Mouse (Mus musculus) cerebellum, adult 9-11 months (tissue): ENCODE measurements at regions not wholly inside any gene's neighbourhood (a gene's known extent, or its start where the extent isn't known, plus 50 kb on each side); places are given as distances from the start of the nearest gene placed in this dataset.

Source experiments
- DNase-seq: peaks from one replicate; pipeline ENCODE4 v3.0.0; 2022

DNA sequence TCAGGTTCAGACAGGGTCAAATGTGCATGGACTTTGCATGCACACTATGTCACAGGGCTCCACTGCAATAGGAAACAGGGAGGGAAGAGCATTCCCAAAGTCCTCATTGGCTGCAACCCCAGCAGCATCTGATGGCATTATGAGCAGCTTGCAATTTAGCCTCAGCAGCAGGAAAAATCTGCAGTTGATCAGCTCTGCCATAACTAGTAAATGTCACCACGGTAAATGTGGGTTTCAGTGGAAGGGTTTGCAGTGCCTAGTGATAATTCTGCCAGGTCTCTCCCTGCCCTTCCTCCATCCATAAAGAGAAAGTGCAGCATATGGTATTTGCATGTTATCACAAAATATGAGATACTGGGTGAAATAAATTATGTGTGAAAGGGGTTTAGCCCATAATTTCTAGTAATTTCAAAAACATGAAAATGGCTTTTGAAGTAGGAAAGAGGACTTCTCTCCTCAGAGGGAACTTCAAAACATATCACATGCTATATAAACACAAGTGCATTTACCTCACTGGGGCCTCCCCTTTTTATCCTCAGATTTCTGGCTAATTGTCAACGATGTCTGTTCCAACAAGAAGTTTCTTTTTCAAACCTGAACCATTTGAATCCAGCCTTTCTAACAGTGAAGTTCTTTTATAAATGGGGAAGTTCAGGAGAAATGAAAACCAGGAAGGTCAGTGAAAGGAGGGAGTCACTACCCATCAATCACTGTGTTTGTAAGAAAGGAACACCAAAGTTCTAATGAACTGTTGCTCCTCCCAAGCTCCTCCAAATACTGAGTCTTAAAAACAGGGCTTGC, 303.5 kb downstream of the Meis1 start:
- peak; percentile 50 for DNase-seq

DNA sequence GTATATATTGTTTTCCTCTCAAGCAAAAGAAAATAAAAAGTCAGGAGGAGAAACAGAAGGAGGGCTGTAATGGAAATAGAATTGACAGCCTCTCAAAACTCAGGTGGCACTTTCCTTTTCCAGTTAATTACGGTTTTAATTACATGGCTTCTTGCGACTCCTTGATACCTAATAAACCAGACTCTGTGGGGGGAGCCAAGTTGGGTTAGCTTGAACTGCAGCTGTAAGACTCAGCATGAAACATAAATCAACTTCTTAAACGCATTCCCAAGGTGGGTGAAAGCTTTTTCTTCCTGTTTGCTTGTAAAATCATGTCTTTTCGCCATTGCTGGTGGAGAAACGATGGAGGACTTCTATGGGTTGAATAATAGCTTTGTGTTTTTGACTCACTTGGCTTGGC, 304.4 kb downstream of the Meis1 start:
- DNase-seq: peak; percentile 11

DNA sequence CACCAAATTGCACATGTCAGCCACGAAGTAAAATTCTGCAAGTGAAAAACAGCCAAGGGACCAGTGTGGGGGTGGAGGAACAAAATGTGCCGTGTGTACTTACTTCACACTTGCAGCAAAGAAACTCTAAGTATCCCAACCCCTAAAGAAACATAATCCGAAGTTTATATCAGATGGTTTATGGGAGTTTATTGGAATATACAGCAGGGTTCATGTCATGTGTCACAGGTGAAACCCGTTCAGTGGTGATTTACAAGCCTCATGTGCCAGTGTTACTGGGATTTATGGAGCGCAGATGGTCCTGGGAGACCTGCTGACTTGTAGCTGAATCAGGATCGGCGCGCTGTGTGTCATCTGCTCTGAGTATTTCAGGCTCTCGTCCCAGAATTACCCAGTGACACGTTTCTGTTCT, 306.1 kb downstream of the Meis1 start:
- peak; percentile 91 for DNase-seq

DNA sequence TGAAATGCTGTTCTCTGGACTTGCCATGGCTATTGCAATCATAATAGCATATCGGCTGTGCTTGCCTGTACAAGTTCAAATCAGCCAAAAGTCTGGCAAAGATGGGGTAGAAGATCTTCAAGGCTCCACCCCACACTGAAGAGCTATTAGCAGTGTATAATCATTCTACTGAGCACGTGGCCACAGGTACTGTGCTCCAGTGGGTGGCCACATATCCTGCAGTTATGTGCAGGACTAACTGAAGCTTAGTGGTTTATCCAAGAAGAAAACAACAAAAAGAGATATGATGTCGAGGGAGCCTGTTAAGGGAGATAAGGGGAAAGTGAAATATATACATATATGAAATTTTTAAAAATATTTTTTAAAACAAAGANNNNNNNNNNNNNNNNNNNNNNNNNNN, 309.2 kb downstream of the Meis1 start:
- no peak for DNase-seq

DNA sequence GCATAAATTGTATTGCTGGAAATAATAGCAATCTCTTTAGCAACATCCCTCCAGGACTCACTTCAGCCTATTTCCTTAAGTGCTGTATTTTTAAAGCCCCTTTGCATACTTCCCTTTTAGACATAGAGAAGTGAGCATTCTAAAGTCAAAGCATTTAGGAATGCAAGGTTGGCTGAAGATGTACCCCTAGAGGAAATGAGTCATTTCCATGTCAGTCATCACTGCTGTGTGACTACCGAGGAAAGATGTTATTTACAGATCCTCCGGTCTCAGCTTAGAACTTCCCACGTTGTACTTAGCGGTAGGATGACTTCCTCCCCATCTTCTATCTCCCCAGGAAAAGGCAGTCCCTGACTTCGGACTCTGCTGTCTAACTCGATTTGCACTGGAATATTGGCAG, 337.2 kb downstream of the Meis1 start:
- no peak for DNase-seq

DNA sequence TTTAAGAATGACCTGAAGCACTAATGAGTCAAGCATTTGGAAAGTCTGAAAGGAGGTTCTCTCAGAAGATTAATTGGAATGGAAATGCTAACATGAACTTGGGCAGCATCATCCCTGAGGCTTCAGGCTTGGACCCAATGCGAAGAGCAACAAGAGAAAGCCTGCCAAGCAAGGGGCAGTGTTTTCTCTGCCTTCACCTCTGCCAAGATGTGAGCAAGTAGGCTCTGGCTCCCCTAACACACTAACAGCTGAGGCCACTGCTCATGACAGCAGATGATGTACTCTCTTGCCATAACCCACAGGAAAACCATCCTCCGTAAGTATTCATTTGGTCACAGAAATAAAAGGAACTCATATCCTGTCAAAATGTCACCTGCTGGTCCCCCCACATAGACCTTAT, 341.9 kb downstream of the Meis1 start:
- no peak for DNase-seq

DNA sequence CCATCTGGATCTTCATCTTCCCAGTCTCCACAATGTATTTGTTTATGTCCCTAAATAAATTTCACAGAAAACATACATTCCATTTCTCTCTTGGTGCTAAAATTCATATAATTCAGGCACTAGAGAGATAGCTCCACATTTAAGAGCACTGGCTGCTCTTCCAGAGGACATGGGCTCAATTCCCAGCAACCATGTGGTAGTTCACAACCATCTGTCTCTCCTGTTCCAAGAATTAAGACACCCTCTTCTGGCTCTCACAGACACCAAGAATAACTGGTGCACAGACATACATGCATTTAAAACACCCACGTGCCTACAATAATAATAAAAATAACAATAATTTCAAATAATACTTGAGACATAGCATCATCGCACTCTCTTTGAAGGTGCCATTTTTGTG, 347.8 kb downstream of the Meis1 start:
- peak; percentile 2 for DNase-seq

DNA sequence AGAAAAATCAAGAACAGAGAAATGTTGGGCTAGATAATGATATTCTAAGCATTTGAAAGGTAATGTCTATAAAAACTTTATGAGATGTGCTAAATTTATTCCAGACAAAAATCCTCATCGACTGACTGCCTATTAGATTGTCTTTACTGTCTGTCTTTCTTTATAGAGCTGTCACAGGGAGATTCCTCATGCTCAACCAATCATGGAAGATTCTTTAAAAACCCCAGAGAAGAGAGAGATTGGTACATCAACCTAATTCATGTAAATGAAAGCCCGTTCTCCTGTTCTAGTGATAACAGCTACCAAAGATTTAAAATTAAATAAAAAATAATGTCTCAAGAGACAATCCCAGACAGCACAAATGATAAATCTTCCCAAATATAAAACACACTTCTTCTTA, 349.5 kb downstream of the Meis1 start:
- no peak for DNase-seq

DNA sequence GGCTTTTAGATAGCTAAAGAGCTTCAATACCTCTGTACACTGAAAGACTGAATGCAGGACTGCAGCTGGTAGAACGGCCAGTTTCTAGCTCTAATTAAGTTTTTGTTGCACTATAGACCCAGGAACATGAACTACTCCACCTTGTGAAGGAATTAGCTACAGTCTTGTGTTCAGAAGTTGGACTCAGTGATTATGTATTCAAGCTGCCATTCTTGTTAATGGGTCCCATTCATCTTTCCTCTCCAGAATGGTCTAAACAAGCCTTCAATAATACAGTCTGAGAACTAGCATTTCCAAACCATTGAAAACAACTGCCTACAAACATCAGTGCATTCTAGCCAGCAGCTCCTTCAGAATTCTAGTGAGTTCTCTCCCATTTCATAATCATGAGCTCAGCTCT, 362.4 kb downstream of the Meis1 start:
- no peak for DNase-seq

DNA sequence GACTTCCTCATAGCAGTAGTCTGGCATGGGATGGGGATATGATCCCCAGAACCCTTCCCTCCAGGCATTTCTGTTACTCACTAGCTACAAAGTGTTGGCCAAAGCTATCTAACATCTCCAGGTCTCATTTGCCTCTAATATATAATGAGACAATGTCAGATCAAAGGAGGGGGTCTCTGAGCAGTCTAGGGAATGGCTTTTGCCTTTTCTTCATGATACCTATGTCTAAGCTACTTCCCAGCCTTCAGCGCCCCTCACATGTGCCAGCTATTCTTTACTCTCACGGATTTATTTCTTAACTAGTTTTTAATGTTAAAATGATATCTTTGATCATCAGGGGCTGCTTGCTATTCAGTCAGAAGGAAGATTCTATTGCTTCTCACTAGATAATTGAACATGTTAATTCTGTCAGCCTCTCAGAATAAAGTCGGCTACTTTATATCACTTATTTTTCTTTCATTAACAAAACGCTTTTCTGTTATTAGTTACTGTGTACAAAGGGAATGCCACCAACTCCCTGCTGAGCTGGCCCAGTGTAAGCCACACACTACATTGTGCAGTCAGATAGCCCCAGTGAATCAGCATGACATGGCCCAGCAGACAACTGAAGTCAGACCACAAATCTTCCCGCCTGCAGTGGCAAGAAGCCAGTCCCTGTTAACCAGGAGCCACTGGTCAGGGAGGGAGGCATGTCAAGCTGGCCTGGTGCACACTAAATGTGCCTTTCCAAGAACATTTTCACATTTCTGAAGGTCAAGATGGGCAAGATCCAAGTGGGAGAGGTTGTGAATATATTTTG, 386.6 kb downstream of the Meis1 start:
- peak; percentile 2 for DNase-seq

DNA sequence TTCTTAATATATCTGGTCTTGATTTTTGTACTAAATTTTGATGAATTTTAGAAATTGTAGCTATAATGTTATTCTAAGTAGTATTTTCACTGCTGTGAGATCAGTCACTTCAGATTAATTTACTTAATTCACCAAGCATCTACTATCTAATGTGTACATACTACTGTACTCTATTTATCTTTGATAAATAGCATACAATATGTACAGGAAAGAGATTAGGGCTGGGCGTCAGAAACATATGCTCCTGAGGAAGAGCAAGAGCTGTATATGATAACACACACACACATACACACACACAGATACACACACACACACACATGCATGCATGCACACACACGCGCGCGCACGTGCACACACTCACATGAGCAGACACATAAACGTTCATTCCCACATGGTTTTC, 387.2 kb downstream of the Meis1 start:
- DNase-seq: no peak

DNA sequence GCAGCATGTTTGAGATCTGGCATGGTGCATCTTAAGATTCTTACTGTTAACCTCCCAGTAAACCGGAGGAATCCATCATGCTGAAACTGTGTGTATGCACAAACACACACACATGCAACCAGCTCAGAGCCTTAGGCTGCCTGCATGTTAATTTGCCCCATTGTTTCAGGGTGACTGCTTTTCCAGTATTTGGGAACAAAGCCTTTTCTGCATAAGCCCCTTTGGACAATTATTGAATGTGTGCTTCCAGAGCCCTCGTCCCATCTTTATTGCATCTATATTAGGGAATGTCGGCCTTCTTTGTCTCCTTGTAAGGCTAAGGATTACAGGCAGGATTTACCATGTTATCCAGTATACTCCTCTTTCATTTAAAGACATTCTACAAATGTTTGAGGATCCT, 397.0 kb downstream of the Meis1 start:
- no peak for DNase-seq

DNA sequence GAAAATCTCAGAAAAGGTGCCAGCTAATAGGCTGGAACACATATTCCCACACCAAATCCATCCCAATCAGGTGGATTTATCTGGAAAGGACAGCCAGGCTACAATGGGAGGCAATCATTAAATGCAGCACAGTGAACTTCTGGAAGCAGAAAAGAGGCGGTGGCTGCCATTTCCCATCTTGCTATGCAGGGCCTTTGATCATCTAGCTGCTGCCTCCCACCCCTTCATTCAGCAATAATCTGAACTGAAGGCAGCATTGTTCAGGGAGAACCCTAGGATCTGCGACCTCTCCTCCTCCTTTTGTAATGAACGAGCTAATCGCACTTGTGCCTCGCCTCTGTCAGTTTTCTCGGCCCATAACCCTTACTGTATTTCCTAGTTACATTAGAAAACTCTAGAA, 413.9 kb downstream of the Meis1 start:
- DNase-seq: no peak

DNA sequence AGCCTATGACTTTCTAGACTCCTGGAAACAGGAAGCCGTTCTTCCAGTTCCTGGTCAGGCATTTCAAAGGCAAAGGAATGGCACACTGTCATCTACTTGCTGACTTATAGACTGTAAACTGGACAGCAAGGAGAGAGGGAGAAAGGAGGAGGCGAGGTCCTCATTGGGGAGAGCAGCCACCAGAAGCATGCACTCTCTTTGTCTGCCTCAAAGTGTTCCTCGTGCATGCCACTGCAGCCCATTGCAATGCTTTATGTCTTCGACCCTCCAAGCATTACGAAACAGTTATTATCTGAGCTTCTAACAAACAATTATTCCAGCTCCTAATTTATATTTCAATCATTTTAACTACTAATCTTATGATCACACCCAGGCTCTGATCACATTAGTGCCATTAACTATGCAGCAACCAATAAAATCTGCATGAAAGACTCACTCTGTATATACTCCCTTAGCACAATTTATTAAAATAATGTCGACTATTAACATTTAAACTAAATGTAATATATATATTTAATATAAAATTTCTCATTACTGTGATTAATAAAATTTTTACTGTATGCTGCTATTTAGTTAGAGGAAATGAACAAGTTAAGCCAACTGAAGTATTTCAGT, 417.1 kb downstream of the Meis1 start:
- DNase-seq: no peak

DNA sequence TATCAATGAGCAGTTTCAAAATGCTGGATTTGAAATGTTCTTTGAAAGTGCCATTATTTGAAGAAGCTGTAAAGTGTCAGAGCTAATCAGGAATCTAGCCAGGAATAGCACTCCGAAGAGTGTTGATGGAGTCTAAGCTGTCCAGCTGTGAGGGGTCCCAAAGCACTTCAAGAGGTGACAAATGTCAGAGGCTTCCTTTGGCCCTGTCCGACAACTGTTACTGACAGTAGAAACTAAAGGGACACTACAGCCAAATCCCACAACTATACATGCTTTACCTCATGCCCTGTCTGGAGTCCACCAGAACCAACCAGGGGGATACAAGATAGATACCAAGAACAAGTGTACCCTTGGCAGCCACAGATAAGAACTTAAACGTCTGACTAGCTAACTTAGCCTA, 420.4 kb downstream of the Meis1 start:
- DNase-seq: no peak

DNA sequence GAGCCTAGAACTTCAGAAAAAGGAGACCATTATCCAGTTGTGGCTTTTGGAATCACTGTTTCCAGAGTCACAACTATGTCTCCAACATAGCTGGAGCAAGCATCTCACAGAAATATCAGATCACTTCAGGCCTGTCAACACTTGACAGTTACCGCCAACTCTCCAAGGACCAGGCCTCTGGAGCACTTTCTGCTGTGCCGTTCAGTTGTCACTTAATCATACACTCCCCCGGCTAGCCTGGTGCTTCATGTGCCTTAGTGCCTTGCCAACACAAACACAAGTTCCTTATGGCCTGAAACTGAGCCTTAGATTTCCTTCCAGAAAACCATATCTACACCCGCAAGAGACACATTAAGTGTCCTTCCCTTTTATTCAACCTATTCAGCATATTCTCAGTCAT, 421.8 kb downstream of the Meis1 start:
- DNase-seq: no peak

DNA sequence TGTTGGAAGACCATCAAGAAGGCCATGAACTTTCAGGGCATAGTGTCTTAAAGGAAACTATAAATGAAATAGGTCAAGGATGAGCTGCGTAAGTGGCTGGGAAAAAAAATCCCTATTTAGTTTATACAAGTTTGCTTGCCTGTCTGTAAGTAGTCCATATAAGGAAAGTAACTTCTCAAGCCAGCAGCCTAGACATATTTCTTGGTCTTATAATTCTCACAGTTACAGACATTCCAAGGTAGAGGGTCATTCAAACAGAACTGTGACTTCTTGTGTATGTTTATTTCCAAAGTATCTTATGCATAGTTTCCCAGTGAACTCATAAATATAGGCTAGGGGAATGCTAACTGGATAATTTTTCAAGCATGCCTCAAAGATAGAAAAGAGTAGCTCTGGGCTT, 428.3 kb downstream of the Meis1 start:
- no peak for DNase-seq

DNA sequence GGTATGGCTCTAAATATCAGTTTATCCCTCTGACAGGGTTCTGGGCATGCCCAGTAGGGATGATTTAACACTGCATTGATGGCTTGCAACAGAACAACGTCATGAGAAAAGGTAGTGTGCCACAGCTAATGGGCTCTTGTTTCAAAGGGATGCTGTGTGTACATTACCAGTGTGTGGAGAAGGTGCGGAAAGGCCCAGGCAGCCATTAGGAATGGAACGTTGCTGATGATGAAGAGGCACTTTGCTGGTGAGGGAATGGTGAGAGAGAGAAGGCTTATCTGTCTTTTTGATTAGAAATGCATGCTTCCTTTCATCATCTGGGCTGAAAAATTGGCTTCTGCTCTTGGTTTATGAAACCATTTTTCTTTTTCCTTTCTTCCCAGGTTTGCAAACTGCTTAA, 432.3 kb downstream of the Meis1 start:
- no peak for DNase-seq

DNA sequence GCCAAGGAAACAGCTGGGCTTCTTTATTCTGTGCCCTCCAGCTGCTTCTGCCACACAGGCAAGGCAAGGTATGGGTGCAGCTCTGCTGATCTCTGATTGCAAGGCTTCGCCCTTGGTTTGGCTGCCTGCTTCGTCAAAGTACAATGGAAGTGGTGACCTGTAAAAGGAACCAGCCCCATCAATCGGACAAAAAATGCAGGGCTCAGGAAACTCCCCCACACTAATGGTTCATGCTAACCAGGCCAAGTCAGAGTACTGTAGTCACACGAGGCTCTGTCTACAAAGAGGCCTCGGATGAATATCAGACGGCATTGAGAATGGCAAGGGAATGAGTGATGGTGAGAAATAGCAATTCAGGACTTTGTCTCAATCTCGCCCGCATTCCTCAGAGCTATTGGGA, 433.8 kb downstream of the Meis1 start:
- no peak for DNase-seq

DNA sequence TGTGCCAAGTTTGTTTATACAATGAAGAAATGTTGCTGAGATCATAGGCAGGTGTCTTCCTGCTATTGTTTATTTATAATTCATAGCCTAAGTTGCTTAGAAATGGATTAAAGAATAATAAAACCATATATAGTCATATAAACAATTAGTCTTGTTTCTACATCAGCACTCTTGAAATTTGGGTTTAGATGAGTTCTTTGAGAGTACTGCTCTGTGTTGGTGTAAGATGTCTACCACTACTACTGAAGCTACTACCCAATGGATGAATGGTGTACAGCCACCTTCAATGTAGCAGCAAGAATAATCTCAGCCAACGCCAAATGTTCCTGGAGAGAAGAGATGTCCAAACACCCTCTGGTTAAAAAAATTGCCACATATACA, 436.0 kb downstream of the Meis1 start:
- DNase-seq: no peak

DNA sequence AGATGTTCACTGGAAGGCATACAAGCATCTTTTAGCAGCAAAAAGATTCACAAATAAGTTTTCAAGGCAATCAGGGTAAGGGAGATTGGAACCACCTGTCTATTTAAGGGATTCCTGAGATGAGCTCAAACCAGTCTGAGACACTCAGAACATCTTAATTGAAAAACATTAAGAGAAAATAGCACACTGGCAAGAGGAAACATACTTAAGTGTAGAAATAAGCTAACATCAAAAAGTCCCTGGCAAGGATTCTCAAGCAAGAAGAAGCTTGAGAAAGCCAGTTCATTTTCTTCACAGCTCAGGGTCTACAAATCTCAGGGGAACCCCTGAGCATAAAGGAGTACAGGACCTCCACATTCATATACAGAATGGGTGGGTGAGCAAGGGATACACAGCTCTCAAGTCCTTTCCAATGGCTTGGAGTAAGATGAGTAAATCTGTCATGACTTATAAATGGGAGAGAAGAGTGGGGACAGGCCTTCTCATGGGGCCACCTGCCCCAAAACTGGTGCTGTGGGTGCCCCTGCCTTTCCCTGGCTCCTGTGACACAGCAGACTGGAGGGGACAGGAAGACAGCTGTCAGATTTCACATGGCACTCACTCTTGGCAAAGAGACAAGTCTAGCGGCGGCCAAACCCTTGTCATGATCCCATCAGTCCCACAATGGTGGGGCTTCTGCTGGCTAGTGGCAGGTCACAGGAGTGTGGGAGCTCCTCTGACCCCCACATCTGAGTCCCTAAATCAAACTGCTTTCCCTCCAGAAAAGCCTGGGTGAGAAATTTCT, 436.6 kb downstream of the Meis1 start:
- DNase-seq: peak; percentile 66

DNA sequence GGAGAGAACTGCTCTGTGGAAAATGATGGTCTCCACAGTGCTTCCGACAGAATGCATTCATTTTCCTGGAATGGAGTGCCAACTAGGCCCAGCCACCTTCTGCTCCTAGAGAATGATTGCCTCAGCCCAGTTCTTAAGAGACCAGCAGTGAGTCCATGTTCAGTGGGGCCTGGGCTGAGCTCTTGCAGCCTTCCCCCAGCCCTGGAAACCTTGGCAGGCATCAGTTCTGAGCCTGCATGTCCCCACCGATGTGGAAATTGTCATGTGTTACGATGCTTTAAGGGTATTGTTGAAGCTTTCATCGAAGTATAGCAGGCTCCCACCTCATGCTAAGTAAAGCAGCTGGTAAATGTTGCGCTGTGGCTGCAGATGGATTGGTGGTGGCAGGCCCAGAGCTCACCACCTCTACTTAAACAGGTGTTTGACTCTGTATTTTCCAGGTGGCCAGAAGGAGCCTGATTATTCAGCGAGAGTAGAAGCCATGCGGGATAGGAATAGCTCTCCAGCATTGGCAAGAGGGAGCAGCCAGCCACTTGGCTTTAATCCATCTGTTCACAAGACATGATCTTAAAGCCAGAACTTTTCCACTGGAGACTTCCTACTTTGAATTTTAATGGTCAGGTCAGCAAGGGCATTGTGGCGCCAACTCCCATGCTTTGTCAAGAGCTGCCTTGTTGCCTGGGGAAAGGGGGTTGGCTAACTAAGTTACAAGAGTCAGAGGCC, 437.5 kb downstream of the Meis1 start:
- DNase-seq: peak; percentile 35
